Mouse (Mus musculus) adrenal gland, postnatal 14 days (tissue): ENCODE measurements around the gene Gm4307. TPM values are rescaled to one million over a fixed set of nuclear protein-coding genes. Genes with fewer than 3 reads are reported as not detected.
"Not testable (repeated sequence)": the region's sequence is repeated elsewhere in the genome, so short reads cannot be mapped to it uniquely, and the experiment has no call there.

Experiments
- DNase-seq: peaks from one replicate; pipeline ENCODE4 v3.0.0; 2021; ENCODE audit warnings: mixed read lengths
- long read RNA-seq, 2 experiments: library from polyadenylated mRNA; stranded (forward); transcript quantifications; one replicate each; pipeline ENCODE4 v2.0.0; 2021
- total RNA-seq: library from RNA; stranded (reverse); gene quantifications from 2 replicates; pipeline ENCODE4 v1.2.3, GENCODE M21; 2021

Gm4307 gene
- total RNA-seq, result not detected in 2 replicates
- long read RNA-seq, experiment 1, result 0 reads
- long read RNA-seq, experiment 2, result 0 reads

DNA sequence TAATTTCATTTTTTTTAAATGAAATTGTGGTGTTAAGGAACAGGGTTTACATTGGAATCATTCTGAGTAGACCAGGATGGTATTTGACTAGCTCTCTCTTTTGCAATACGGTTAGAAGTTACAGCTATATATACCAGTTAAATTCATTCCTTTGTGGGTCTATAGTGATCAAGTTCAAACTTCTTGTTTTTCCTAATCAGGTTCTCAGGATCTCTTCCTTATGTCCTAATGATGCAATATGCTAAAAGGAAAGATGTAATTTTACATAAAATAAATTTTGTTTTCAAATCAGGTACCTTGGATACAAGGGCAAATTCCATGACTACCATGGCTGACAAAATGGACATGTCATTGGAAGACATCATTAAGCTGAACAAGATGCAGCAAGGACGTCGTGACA, at the start of gene Gm4307:
TSS of gene Gm4307 (plus strand) at position 301 of the 400 bp plus-strand sequence.
- not testable (repeated sequence) for DNase-seq

DNA sequence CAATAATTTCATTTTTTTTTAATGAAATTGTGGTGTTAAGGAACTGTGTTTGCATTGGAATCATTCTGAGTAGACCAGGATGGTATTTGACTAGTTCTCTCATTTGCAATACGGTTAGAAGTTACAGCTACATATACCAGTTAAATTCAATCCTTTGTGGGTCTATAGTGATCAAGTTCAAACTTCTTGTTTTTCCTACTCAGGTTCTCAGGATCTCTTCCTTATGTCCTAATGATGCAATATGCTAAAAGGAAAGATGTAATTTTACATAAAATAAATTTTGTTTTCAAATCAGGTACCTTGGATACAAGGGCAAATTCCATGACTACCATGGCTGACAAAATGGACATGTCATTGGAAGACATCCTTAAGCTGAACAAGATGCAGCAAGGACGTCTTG, 25.8 kb upstream of the Gm4307 start, which contains the start of gene Gm4301:
TSS of gene Gm4301 (plus strand) at position 301 of the 400 bp plus-strand sequence.
- not testable (repeated sequence) for DNase-seq

DNA sequence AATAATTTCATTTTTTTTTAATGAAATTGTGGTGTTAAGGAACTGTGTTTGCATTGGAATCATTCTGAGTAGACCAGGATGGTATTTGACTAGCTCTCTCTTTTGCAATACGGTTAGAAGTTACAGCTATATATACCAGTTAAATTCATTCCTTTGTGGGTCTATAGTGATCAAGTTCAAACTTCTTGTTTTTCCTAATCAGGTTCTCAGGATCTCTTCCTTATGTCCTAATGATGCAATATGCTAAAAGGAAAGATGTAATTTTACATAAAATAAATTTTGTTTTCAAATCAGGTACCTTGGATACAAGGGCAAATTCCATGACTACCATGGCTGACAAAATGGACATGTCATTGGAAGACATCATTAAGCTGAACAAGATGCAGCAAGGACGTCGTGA, 20.6 kb upstream of the Gm4307 start, which contains the start of gene Gm4302:
TSS of gene Gm4302 (plus strand) at position 301 of the 400 bp plus-strand sequence.
- DNase-seq, result not testable (repeated sequence)

DNA sequence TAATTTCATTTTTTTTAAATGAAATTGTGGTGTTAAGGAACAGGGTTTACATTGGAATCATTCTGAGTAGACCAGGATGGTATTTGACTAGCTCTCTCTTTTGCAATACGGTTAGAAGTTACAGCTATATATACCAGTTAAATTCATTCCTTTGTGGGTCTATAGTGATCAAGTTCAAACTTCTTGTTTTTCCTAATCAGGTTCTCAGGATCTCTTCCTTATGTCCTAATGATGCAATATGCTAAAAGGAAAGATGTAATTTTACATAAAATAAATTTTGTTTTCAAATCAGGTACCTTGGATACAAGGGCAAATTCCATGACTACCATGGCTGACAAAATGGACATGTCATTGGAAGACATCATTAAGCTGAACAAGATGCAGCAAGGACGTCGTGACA, 15.5 kb upstream of the Gm4307 start, which contains the start of gene Gm4303:
TSS of gene Gm4303 (plus strand) at position 301 of the 400 bp plus-strand sequence.
- DNase-seq, result not testable (repeated sequence)

DNA sequence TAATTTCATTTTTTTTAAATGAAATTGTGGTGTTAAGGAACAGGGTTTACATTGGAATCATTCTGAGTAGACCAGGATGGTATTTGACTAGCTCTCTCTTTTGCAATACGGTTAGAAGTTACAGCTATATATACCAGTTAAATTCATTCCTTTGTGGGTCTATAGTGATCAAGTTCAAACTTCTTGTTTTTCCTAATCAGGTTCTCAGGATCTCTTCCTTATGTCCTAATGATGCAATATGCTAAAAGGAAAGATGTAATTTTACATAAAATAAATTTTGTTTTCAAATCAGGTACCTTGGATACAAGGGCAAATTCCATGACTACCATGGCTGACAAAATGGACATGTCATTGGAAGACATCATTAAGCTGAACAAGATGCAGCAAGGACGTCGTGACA, 10.3 kb upstream of the Gm4307 start, which contains the start of gene Gm4305:
TSS of gene Gm4305 (plus strand) at position 301 of the 400 bp plus-strand sequence.
- not testable (repeated sequence) for DNase-seq

DNA sequence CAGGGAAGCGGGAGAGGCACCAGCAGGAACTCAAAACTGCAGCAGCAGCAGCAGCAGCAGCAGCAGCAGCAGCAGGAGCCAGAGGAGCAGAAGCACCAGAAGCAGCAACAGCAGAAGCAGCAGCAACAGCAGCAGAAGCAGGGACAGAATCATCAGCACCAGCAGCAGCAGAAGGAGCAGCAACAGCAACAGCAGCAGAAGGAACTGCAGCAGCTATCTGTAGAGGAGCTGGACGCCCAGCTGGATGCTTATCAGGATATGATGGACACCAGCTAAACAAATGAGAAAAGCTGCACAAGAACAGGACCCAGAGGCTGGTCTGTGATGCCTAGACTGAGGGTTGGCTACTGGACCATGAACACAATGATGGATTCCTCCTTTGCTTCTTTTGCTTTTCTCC, 4.3 kb upstream of the Gm4307 start:
- DNase-seq, result peak; percentile 1

DNA sequence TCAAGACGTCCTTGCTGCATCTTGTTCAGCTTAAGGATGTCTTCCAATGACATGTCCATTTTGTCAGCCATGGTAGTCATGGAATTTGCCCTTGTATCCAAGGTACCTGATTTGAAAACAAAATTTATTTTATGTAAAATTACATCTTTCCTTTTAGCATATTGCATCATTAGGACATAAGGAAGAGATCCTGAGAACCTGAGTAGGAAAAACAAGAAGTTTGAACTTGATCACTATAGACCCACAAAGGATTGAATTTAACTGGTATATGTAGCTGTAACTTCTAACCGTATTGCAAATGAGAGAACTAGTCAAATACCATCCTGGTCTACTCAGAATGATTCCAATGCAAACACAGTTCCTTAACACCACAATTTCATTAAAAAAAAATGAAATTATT, 21.3 kb downstream of the Gm4307 start, which contains the start of gene Gm4312:
TSS of gene Gm4312 (minus strand) at position 101 of the 400 bp plus-strand sequence.
- not testable (repeated sequence) for DNase-seq

DNA sequence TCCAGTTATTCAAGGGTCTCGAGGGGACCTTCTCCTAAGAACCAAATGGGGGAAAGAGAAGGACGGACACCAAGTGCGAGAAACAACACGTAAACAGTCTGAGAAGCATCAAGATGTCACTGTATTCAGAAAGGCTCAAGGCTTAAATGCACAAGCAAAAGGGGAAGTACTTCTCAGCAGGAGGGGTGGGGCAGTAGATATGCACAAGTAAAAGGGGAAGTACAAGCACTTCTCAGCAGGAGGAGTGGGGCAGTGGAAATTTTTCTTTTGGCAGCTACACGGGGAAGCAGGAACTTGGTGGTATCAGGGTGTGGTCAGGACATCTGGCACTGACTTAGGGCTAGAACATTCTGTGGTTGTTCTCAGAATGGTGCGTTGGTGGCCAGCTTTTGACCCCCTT, 41.2 kb downstream of the Gm4307 start:
- not testable (repeated sequence) for DNase-seq

Other genes starting within 250 kb of the Gm4307 start
- gene Gm4301, start 25.7 kb upstream of the Gm4307 start, total RNA-seq, result not detected in 2 replicates
- gene Gm4302, start 20.5 kb upstream of the Gm4307 start, total RNA-seq, result not detected in 2 replicates
- gene Gm4303, start 15.4 kb upstream of the Gm4307 start, total RNA-seq, result not detected in 2 replicates
- gene Gm4305, start 10.2 kb upstream of the Gm4307 start, total RNA-seq, result not detected in 2 replicates
- not detected in 2 replicates for gene Gm4312, start 21.2 kb downstream of the Gm4307 start, total RNA-seq
- 23.4 and 23.7 TPM in 2 replicates for gene Tmtc3, start 126.0 kb downstream of the Gm4307 start, total RNA-seq
- gene Cep290, start 126.2 kb downstream of the Gm4307 start, total RNA-seq, result 7.5 and 9.2 TPM in 2 replicates
- 11.0 and 13.0 TPM in 2 replicates for gene 4930430F08Rik, start 229.1 kb downstream of the Gm4307 start, total RNA-seq
- not detected in 2 replicates for gene 1700017N19Rik, start 229.1 kb downstream of the Gm4307 start, total RNA-seq